Mouse (Mus musculus): ENCODE data around the gene Enkur.

DNA sequence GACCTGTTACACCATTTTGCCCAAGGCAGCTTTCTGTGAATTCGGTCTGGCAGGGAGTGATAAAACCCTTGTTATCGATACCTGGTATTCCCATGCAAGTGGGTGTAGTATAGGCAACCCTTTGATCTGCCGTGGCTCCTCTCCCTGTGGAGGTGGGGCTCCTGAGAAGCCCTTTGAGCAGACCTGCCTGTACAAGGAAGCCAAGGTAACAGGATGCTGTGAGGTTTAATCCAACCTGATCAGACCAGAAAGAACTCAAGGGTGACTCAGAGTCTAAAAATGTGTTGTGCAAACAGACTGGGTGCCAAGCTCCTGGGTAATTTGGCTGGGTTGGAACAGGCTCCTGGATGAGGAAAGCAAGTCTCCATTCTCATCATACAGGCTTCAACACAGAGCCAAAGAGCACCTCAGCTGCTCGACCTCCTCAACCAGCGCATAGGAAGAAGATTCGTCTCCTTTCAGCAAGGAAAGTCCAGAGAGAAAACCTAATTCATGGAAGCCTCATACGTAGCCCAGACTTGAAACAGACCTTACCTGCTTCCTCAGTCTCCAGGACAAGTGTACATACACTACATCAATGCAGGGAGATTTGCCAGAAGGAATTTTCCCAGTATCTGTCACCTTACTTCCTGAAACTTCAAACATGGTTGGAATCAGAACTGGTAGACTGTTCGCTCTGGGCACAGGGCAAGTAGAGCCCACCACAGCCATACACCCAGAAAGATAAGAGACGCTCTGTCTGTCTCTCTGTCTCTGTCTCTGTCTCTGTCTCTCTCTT lies 29.9 kb upstream of the Enkur start:
- TF ChIP-seq CTCF (IDR thresholded peaks at IDR 0.05; ENCODE audit: low read depth, low read length) (no peak), POLR2A (IDR thresholded peaks at IDR 0.05; ENCODE audit: extremely low read depth, insufficient read depth, low read length) (no peak)

All from liver, adult 2 months (tissue).